Mouse (Mus musculus) E14TG2a.4 (cell line): ENCODE data around the gene Cd36.

Experiments used
- CTCF ChIP-seq: conservative IDR thresholded peaks from 2 replicates; pipeline ENCODE4 v1.5.1; 2014; ENCODE audit warnings: low read length
- POU5F1 ChIP-seq: IDR thresholded peaks from 2 replicates; pipeline ENCODE4 v1.6.1; 2014; ENCODE audit warnings: low read length, borderline replicate concordance

DNA sequence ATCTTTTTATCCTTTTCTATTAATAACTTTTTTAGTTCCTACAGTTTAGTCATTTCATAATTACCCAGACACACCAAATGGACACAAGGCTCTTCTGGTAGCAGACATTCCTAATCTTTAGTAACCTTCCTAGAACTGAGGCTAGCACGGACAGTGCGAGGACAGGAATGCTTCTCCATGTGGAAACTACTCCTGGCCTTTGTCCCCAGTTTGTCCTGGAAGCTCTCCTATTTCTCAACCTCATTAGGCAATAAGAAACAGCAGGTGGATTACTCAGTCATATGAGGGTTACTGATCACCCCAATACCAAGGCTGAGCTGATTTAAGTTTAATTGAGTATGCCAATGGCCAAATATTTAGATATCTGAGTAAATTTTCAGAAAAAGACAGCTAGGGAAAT is 25.5 kb downstream of the Cd36 start:
- TF ChIP-seq CTCF, result no peak
- no peak for TF ChIP-seq POU5F1
